Mouse (Mus musculus) intestine, embryonic 15.5 days (tissue): ENCODE data around the gene Ncan. TPM values are rescaled to one million over a fixed set of nuclear protein-coding genes. Genes with fewer than 3 reads are reported as not detected.
A peak's percentile ranks its signal among the peaks of the same experiment; 100 is the strongest.

Experiments
- ATAC-seq: fragments of 200-750 bp; cut with Nextera tagmentation; 2 replicates; pipeline ENCODE4 v1.8.0; 2017; ENCODE audit warnings: moderate TSS enrichment, moderate library complexity
- H3K27ac ChIP-seq: fragments of 300-500 bp; sonication (generic); 2 replicates; pipeline ENCODE4 v1.5.1; 2015; ENCODE audit warnings: mild to moderate bottlenecking, inconsistent platforms
- H3K27me3 ChIP-seq: fragments of 300-500 bp; sonication (generic); replicated peaks from 2 replicates; pipeline ENCODE4 v1.6.1; 2015; ENCODE audit warnings: inconsistent platforms
- H3K36me3 ChIP-seq: fragments of 300-500 bp; sonication (generic); 2 replicates; pipeline ENCODE4 v1.6.1; 2015; ENCODE audit warnings: inconsistent platforms
- H3K4me1 ChIP-seq: fragments of 300-500 bp; sonication (generic); replicated peaks from 2 replicates; pipeline ENCODE4 v1.6.1; 2015; ENCODE audit warnings: inconsistent platforms
- H3K4me2 ChIP-seq: fragments of 300-500 bp; sonication (generic); replicated peaks from 2 replicates; pipeline ENCODE4 v1.6.1; 2015; ENCODE audit warnings: mild to moderate bottlenecking, inconsistent platforms
- H3K4me3 ChIP-seq: fragments of 300-500 bp; sonication (generic); replicated peaks from 2 replicates; pipeline ENCODE4 v1.5.1; 2015; ENCODE audit warnings: inconsistent platforms
- H3K9ac ChIP-seq: fragments of 300-500 bp; sonication (generic); 2 replicates; pipeline ENCODE4 v1.6.1; 2015; ENCODE audit warnings: inconsistent platforms
- H3K9me3 ChIP-seq: fragments of 300-500 bp; sonication (generic); 2 replicates; pipeline ENCODE4 v1.6.1; 2016; ENCODE audit warnings: inconsistent platforms
- WGBS: fragments of 180-500 bp; shearing (Covaris S2); methylation state at CpG from one replicate; pipeline ENCODE4 v1.1.7; 2015; 5-methylcytosine and 5-hydroxymethylcytosine counted together
- polyA plus RNA-seq: library from polyadenylated mRNA; unstranded; fragments of >200 nt; fragmentation: Nextera tagmentation; extraction: Ambion mirVana; gene quantifications from 2 replicates; pipeline ENCODE4 v1.2.1, GENCODE M21; 2015

Gene Ncan
- polyA plus RNA-seq, 1 experiment from 2014 or later = 1.6 TPM

DNA sequence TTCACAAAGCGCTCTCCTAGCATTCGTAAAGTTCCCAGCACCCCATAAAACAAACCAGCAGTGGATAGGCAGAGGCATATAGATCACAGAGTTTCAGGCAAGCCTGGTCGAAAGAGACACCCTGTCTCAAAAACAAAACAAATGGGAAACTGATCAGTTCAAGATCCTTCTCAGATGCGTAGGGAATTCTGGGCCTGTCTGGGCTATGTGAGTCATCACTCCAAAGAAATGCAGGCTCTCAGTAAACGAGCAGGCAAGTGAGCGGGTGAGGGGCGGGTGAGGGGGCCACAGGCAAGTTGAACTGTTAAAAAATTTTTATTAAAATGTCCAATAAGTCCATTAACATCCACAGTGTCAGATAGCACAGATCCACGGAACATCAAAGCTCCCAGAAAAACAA, 27.9 kb downstream of the Ncan start:
- no peak overlapping the region for H3K4me2 ChIP-seq
- no peak for ATAC-seq
- 0 out of 2 replicates have a peak, but pooled peaks cover under 1% of the 10 kb centered on the region for H3K9me3 ChIP-seq
- H3K4me3 ChIP-seq = no peak overlapping the region
- H3K4me1 ChIP-seq = peaks cover 6% of the 10 kb centered on the region
- peaks cover 45% of the 10 kb centered on the region for H3K27me3 ChIP-seq
- H3K27ac ChIP-seq = no peak overlapping the region
- no peaks in the 10 kb centered on the region for H3K36me3 ChIP-seq
- 54% methylated on average over 8 of the region's 8 CpGs for WGBS
- no peak overlapping the region for H3K9ac ChIP-seq

- Histone ChIP-seq H3K4me3 (no peak overlapping the region), H3K9me3 (no peaks in the 10 kb centered on the region), H3K36me3 (no peaks in the 10 kb centered on the region), H3K4me2 (no peak overlapping the region), H3K27ac (no peak overlapping the region), H3K27me3 (peaks cover 72% of the 10 kb centered on the region), H3K4me1 (peaks cover 13% of the 10 kb centered on the region), H3K9ac (no peak overlapping the region)
- WGBS = 60% methylated on average over 9 of the region's 9 CpGs
- ATAC-seq = no peak
Measured at GRCm38 (mm10) chr8:70089296-70089960, 31.2 kb downstream of the Ncan start.

DNA sequence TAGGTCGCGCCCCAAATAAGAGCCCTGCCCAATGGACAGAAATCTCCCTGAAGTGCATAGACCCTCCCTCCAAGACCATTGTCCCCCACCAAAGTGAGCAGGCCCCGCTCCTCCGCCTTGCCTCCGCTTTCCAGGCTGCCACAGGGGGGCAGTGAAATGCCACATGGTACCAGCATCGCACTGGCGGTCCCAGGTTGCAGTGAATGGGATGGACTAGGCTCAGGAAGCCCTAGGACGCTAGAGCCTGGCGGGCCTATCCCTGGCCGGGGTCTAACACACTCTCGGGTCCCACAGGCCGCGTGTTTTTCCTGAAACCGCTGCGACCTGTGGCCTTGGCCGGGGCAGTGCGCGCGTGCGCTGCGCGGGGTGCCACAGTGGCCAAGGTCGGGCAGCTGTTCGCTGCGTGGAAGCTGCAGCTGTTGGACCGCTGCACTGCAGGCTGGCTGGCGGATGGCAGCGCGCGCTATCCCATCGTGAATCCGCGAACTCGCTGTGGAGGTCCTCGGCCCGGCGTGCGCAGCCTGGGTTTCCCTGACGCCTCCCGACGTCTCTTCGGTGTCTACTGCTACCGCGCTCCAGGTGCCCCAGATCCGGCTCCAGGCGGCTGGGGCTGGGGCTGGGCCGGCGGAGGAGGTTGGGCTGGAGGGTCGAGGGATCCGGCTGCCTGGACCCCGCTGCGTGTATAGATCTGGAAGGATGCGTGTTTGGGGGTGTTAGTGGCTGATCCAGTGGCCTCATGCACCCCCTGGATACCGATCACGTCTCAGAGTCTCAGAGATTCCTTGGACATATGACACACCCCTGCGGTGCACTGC, 32.6 kb downstream of the Ncan start:
- Histone ChIP-seq H3K27me3 (peaks cover 82% of the 10 kb centered on the region), H3K27ac (no peak overlapping the region), H3K36me3 (no peaks in the 10 kb centered on the region), H3K9ac (no peak overlapping the region), H3K4me2 (peak overlapping the region; percentile 63), H3K4me1 (peaks cover 23% of the 10 kb centered on the region), H3K9me3 (no peaks in the 10 kb centered on the region), H3K4me3 (peak overlapping the region; percentile 25)
- peak; percentile 52 for ATAC-seq
- WGBS = 4% methylated on average over 56 of the region's 56 CpGs

- ATAC-seq = 0 out of 2 replicates have a peak, but pooled peaks have one; percentile 11
- H3K27ac ChIP-seq = no peak overlapping the region
- peaks cover 23% of the 10 kb centered on the region for H3K4me1 ChIP-seq
- H3K36me3 ChIP-seq = no peaks in the 10 kb centered on the region
- H3K4me3 ChIP-seq = no peak overlapping the region
- 2% methylated on average over 7 of the region's 7 CpGs for WGBS
- no peak overlapping the region for H3K4me2 ChIP-seq
- no peak overlapping the region for H3K9ac ChIP-seq
- peaks cover 89% of the 10 kb centered on the region for H3K27me3 ChIP-seq
- no peaks in the 10 kb centered on the region for H3K9me3 ChIP-seq
Measured at GRCm38 (mm10) chr8:70087237-70087636, 33.4 kb downstream of the Ncan start.

DNA sequence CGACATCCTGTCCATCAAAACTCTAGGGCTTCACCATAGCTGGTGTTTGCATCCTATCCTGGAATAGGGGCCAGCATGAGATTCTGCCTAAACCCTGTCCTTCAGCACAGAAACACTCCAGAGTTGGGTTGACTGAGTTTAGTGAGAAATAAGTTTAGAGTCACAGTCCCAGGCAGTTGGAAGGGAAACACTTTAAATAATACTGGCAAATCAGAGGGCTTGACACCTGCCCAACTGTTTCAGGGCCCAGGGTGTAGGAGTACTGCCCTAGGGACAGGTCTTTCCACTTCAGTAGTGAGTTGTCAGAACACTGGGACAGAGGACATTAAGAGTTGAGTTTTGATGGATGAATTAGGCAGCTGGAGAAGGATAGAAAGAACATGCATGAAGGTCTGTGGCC, 34.5 kb downstream of the Ncan start:
- WGBS = 42% methylated on average over 1 of the region's 1 CpGs
- H3K27me3 ChIP-seq = peaks cover 96% of the 10 kb centered on the region
- H3K4me1 ChIP-seq = peaks cover 23% of the 10 kb centered on the region
- no peak overlapping the region for H3K4me3 ChIP-seq
- no peak overlapping the region for H3K27ac ChIP-seq
- H3K9me3 ChIP-seq = no peaks in the 10 kb centered on the region
- no peak for ATAC-seq
- H3K4me2 ChIP-seq = no peak overlapping the region
- H3K36me3 ChIP-seq = no peaks in the 10 kb centered on the region
- no peak overlapping the region for H3K9ac ChIP-seq

DNA sequence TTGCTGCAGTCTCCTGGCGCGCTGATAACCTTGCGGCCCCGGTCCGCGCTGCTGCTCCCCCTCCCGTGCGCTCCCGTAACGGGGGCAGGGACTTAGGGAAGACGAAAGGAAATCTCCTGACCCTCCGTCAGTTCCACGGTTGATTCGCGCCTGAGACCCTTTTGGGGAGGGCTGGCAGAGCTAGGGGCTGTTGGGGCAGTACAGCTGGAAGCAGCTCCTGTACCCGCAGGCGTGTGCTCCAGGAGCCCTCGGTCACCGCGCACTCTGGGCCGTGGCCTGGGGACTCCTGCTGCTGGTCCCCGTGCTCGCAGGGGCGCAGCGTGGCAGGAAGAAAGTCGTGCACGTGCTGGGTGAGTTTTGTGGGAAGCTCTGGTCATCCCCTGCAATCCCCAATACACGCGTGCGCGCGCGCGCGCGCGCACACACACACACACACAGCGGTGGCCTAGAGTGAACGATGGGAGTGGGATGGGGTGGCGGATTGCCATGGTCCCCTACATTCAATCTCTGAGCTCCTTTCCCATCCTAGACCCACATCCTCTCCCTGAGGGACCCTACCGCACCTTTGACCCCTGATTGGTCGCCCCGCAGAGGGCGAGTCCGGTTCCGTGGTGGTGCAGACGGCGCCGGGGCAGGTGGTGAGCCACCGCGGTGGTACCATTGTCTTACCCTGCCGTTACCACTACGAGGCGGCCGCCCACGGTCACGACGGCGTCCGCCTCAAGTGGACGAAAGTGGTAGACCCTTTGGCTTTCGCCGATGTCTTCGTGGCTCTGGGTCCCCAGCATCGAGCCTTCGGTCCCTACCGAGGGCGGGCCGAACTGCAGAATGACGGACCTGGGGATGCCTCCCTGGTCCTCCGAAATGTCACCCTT, 36.2 kb downstream of the Ncan start:
- peak overlapping the region; percentile 68 for H3K4me2 ChIP-seq
- H3K9me3 ChIP-seq = no peaks in the 10 kb centered on the region
- H3K36me3 ChIP-seq = no peaks in the 10 kb centered on the region
- H3K27me3 ChIP-seq = peaks cover 79% of the 10 kb centered on the region
- H3K9ac ChIP-seq = 0 out of 2 replicates have a peak overlapping the region, but pooled peaks have one; percentile 16
- H3K27ac ChIP-seq = no peak overlapping the region
- WGBS = 2% methylated on average over 63 of the region's 71 CpGs
- peaks cover 23% of the 10 kb centered on the region for H3K4me1 ChIP-seq
- ATAC-seq = no peak
- peak overlapping the region; percentile 28 for H3K4me3 ChIP-seq

DNA sequence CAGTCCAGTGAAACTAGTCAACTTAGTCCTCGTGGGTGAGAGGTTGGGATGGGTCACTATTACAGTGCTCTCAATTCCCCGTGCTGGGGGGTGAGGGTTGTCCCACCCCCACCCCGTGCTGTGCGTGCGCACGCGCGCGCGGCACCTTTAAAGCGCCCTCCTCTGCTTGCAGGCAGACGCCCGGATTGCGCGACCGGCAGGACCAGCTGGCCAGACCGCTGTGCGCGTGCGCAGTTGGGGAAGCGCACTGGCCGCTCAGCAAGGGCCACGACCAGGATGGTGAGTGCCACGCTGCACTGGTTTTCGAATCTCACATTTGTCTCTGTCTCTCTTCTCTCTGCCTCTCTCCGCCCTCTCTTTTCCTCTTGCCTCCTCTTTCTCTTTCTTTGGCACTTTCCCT, 37.4 kb downstream of the Ncan start, which contains the start of gene Hapln4:
TSS of gene Hapln4 (plus strand) at position 173 of the 400 bp plus-strand sequence.
- peak; percentile 46; the same call in 1 of the 2 replicates for ATAC-seq
- H3K9me3 ChIP-seq = no peaks in the 10 kb centered on the region
- H3K4me2 ChIP-seq = peak within 1 kb of the TSS; percentile 68
- H3K9ac ChIP-seq = 0 out of 2 replicates have a peak within 1 kb of the TSS, but pooled peaks have one; percentile 16
- H3K4me3 ChIP-seq = peak within 1 kb of the TSS; percentile 28
- H3K4me1 ChIP-seq = peaks cover 23% of the 10 kb centered on the region
- H3K27me3 ChIP-seq = peaks cover 68% of the 10 kb centered on the region
- no peak within 1 kb of the TSS for H3K27ac ChIP-seq
- no peaks in the 10 kb centered on the region for H3K36me3 ChIP-seq
- WGBS = under 1% methylated on average over 26 of the region's 26 CpGs

DNA sequence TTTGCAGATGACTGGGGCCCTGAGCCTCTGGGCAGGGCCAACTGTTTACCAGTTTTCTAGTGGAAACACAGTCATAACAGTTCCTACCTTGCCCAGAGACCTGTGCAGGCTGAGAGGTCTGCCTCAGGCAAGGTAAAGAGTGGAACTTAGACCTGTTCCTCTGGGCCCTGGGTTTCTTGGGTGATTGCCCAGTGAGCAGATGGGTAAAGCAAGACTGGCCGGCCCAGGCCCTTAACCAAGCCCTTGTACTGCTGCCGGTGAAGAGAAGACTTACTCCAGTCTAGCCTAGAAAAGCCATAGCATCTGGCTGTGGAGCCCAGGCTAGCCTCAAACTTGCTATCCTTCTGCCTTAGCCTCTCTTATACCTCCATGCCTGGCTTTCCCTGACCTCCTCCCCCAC, 38.7 kb downstream of the Ncan start:
- Histone ChIP-seq H3K36me3 (no peaks in the 10 kb centered on the region), H3K27ac (no peak overlapping the region), H3K4me3 (no peak overlapping the region), H3K4me1 (peaks cover 14% of the 10 kb centered on the region), H3K27me3 (peaks cover 55% of the 10 kb centered on the region), H3K4me2 (no peak overlapping the region), H3K9ac (no peak overlapping the region), H3K9me3 (no peaks in the 10 kb centered on the region)
- 88% methylated on average over 2 of the region's 2 CpGs for WGBS
- no peak for ATAC-seq

DNA sequence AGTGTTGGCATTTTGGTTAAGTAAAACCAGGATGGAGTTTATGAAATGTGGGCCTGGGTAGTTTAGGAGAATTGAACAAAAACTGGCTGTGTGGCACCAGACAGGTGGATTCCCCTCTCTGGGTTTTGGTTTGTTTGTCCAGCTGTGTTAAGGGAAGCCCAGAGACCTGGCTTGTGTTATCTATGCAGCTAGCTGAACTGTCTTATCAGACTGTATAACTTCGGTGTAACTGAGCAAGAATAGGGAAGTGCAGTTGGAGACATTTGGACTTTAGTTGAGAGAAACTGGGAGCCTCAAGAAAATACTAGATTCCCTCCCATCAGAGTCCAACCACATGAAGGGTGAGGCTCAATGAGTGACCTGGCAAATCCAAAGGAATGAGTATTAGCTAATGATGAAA, 47.0 kb downstream of the Ncan start:
- Histone ChIP-seq H3K27ac (peak overlapping the region; percentile 57), H3K9me3 (no peaks in the 10 kb centered on the region), H3K9ac (no peak overlapping the region), H3K4me2 (peak overlapping the region; percentile 55), H3K36me3 (peaks cover 4% of the 10 kb centered on the region; the same call in 1 of the 2 replicates), H3K4me1 (peaks cover 4% of the 10 kb centered on the region), H3K27me3 (no peaks in the 10 kb centered on the region), H3K4me3 (no peak overlapping the region)
- 58% methylated on average over 1 of the region's 1 CpGs for WGBS
- ATAC-seq = peak; percentile 64

DNA sequence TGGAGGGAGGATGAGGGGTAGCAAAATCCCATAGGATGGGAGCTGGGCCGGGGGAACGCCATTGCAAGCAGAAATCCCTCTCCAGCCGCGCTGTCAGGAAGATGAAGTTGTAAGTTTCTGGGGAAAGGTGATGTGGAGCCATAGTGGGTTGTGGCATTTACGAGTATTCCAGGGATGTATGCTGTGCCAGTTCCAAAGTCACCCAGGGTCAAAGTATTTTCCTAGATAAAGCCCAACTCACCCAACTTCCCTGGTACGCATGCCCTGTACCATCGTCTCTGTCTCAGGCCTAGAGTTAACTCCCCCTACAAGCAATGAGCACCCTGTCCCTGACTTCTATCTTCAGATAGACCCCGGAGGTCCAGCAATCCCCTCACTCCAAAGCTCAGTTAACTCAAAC, 47.6 kb downstream of the Ncan start:
- ATAC-seq = peak; percentile 52
- H3K4me2 ChIP-seq = peak overlapping the region; percentile 55
- no peaks in the 10 kb centered on the region for H3K27me3 ChIP-seq
- H3K27ac ChIP-seq = peak overlapping the region; percentile 57
- no peaks in the 10 kb centered on the region for H3K9me3 ChIP-seq
- H3K4me3 ChIP-seq = peak overlapping the region; percentile 21
- peaks cover 10% of the 10 kb centered on the region for H3K36me3 ChIP-seq
- peaks cover 4% of the 10 kb centered on the region for H3K4me1 ChIP-seq
- H3K9ac ChIP-seq = peak overlapping the region; percentile 21; the same call in 1 of the 2 replicates
- 60% methylated on average over 8 of the region's 8 CpGs for WGBS

- Histone ChIP-seq H3K27ac (peak within 1 kb of the TSS; percentile 57), H3K4me3 (peak within 1 kb of the TSS; percentile 21), H3K9ac (peak within 1 kb of the TSS; percentile 21; the same call in 1 of the 2 replicates), H3K36me3 (peaks cover 13% of the 10 kb centered on the region), H3K4me1 (peaks cover 4% of the 10 kb centered on the region), H3K27me3 (no peaks in the 10 kb centered on the region), H3K4me2 (peak within 1 kb of the TSS; percentile 55), H3K9me3 (no peaks in the 10 kb centered on the region)
- 11% methylated on average over 21 of the region's 27 CpGs for WGBS
- peak; percentile 89 for ATAC-seq
Measured at GRCm38 (mm10) chr8:70072441-70073069, 48.1 kb downstream of the Ncan start, which contains the start of gene Tm6sf2. Tm6sf2 (plus strand) TSS chr8:70072924.
